Mouse (Mus musculus): ENCODE measurements around the gene Cdk19. TPM values are rescaled to one million over a fixed set of nuclear protein-coding genes. Genes with fewer than 3 reads are reported as not detected.

Cdk19 gene
- total and polyA plus RNA-seq, 3 experiments = 3.3 to 4.7 (median 4.0) TPM

- no peak for DNase-seq (ENCODE audit: extremely low read depth)
- H3K27ac ChIP-seq (ENCODE audit: insufficient read depth, low read depth) = no peak overlapping the region
- H3K9ac ChIP-seq (ENCODE audit: insufficient read depth, low read depth) = no peak overlapping the region
- no peaks in the 10 kb centered on the region for H3K27me3 ChIP-seq (replicated peaks)
- H3K4me2 ChIP-seq (ENCODE audit: insufficient read depth, low read depth, poor library complexity, severe bottlenecking) = no peak overlapping the region
- no peak for TF ChIP-seq GABPA (IDR thresholded peaks at IDR 0.05; ENCODE audit: insufficient replicate concordance, low read depth, low read length)
- peak; percentile 3; the same call in 1 of the 2 replicates for TF ChIP-seq ZNF384 (IDR thresholded peaks at IDR 0.05; ENCODE audit: low read depth, low read length)
- H3K36me3 ChIP-seq (replicated peaks in 1 of 2; ENCODE audit: control insufficient read depth in 1 of 2, insufficient read depth in 1 of 2, low read length in 1 of 2) = no peaks in the 10 kb centered on the region
- dilution Hi-C loops (cut with MboI; ENCODE audit: extremely low pct_ligation_motif_present, extremely low pct_unique_long_range_greater_than_20kb, low sequenced_read_pairs) = no loop called here
- no peaks in the 10 kb centered on the region for H3K9me3 ChIP-seq (replicated peaks; ENCODE audit: low read length)
- peaks cover 3 to 23% of the 10 kb centered on the region in 2 experiments for H3K4me1 ChIP-seq (ENCODE audit: control insufficient read depth in 1 of 2, insufficient read depth in 2 of 2)
- H3K4me3 ChIP-seq (replicated peaks in 1 of 3; ENCODE audit: low read depth in 2 of 3, low read length in 2 of 3, poor library complexity in 1 of 3) = no peak overlapping the region
- H3K79me2 ChIP-seq (replicated peaks; ENCODE audit: control insufficient read depth, extremely low read depth, insufficient read depth, poor library complexity, severe bottlenecking) = peaks cover 4% of the 10 kb centered on the region; the same call in 1 of the 2 replicates
- in situ Hi-C loops (cut with MboI; ENCODE audit: low pct_ligation_motif_present, low pct_unique_long_range_greater_than_20kb, low sequenced_read_pairs) = no loop called here
Measured at GRCm38 (mm10) chr10:40346776-40347403, 7.5 kb downstream of the Cdk19 start.

- peak overlapping the region; percentile 74 for H3K9ac ChIP-seq (ENCODE audit: insufficient read depth, low read depth)
- H3K4me1 ChIP-seq (ENCODE audit: control insufficient read depth in 1 of 2, insufficient read depth in 2 of 2) = peaks cover 3 to 23% of the 10 kb centered on the region in 2 experiments
- H3K79me2 ChIP-seq (replicated peaks; ENCODE audit: control insufficient read depth, extremely low read depth, insufficient read depth, poor library complexity, severe bottlenecking) = peaks cover 4% of the 10 kb centered on the region; the same call in 1 of the 2 replicates
- peak; percentile 34 for DNase-seq (ENCODE audit: extremely low read depth)
- H3K4me3 ChIP-seq (replicated peaks in 1 of 3; ENCODE audit: low read depth in 2 of 3, low read length in 2 of 3, poor library complexity in 1 of 3) = peak overlapping the region in 2 of 3 experiments; percentile 61 to 92
- no peaks in the 10 kb centered on the region for H3K27me3 ChIP-seq (replicated peaks)
- in situ Hi-C loops (cut with MboI; ENCODE audit: low pct_ligation_motif_present, low pct_unique_long_range_greater_than_20kb, low sequenced_read_pairs) = no loop called here
- H3K27ac ChIP-seq (ENCODE audit: insufficient read depth, low read depth) = peak overlapping the region; percentile 12; the same call in 1 of the 2 replicates
- TF ChIP-seq RCOR1 (conservative IDR thresholded peaks at IDR 0.05; ENCODE audit: low read depth, low read length) (no peak), MAX (IDR thresholded peaks at IDR 0.05; ENCODE audit: low read length) (0 out of 2 replicates have a peak, but pooled peaks have one; percentile 44), E2F4 (IDR thresholded peaks at IDR 0.05; ENCODE audit: insufficient replicate concordance, low read depth, low read length) (no peak), BHLHE40 (IDR thresholded peaks at IDR 0.05; ENCODE audit: low read depth, low read length) (no peak), MYC (IDR thresholded peaks at IDR 0.05; ENCODE audit: low read depth, low read length) (peak; percentile 59), ZMIZ1 (IDR thresholded peaks at IDR 0.05; ENCODE audit: low read depth, low read length) (no peak), HCFC1 (IDR thresholded peaks at IDR 0.05; ENCODE audit: low read depth, low read length) (no peak; the same call in none of the 2 replicates), POLR2AphosphoS2 (IDR thresholded peaks at IDR 0.05; ENCODE audit: low read depth, low read length) (no peak), ETS1 (conservative IDR thresholded peaks at IDR 0.05; ENCODE audit: low read depth, low read length) (no peak), MEF2A (IDR thresholded peaks at IDR 0.05; ENCODE audit: borderline replicate concordance, low read depth, low read length) (no peak), CTCF (conservative IDR thresholded peaks at IDR 0.05 in 1 of 2, IDR thresholded peaks at IDR 0.05 in 1 of 2; ENCODE audit: low read depth in 2 of 2, low read length in 2 of 2) (peak in 1 of 2 experiments; percentile 43; a peak in 1 of 4 replicates), CHD1 (IDR thresholded peaks at IDR 0.05; ENCODE audit: low read depth, low read length) (no peak), SIN3A (IDR thresholded peaks at IDR 0.05; ENCODE audit: low read length) (peak; percentile 23; the same call in 1 of the 2 replicates), JUND (conservative IDR thresholded peaks at IDR 0.05; ENCODE audit: low read depth, low read length) (no peak), KAT2A (IDR thresholded peaks at IDR 0.05; ENCODE audit: insufficient replicate concordance, low read length) (no peak), TCF12 (IDR thresholded peaks at IDR 0.05; ENCODE audit: low read depth, low read length) (no peak), JUN (IDR thresholded peaks at IDR 0.05; ENCODE audit: insufficient read depth, low read depth, low read length) (no peak), RAD21 (IDR thresholded peaks at IDR 0.05; ENCODE audit: low read depth, low read length) (no peak; the same call in 1 of the 2 replicates), UBTF (IDR thresholded peaks at IDR 0.05; ENCODE audit: low read depth, low read length) (no peak), SMC3 (IDR thresholded peaks at IDR 0.05; ENCODE audit: low read depth, low read length) (peak; percentile 8; the same call in 1 of the 2 replicates), MAZ (IDR thresholded peaks at IDR 0.05; ENCODE audit: low read depth, low read length) (no peak), ELF1 (IDR thresholded peaks at IDR 0.05; ENCODE audit: low read depth, low read length) (no peak), POLR2A (IDR thresholded peaks at IDR 0.05; ENCODE audit: low read depth, low read length) (no peak), ZC3H11A (IDR thresholded peaks at IDR 0.05; ENCODE audit: low read depth, low read length) (no peak)
- no peaks in the 10 kb centered on the region for H3K9me3 ChIP-seq (replicated peaks; ENCODE audit: low read length)
- peak overlapping the region; percentile 77 for H3K4me2 ChIP-seq (ENCODE audit: insufficient read depth, low read depth, poor library complexity, severe bottlenecking)
- H3K36me3 ChIP-seq (replicated peaks in 1 of 2; ENCODE audit: control insufficient read depth in 1 of 2, insufficient read depth in 1 of 2, low read length in 1 of 2) = no peaks in the 10 kb centered on the region
- dilution Hi-C loops (cut with MboI; ENCODE audit: extremely low pct_ligation_motif_present, extremely low pct_unique_long_range_greater_than_20kb, low sequenced_read_pairs) = no loop called here
Measured at GRCm38 (mm10) chr10:40347461-40347954, 8.1 kb downstream of the Cdk19 start.

All from CH12.LX (cell line).